ENCODE assay signal across 25 mouse cellular contexts in genomic region chr17:77711130-77711529, GRCm38 (mm10).
DNase-seq lines count a peak whose midpoint lies in the region; ATAC-seq and TF ChIP-seq lines count a peak whose summit lies in the region.
"Had no signal": no experiment of that assay in that cellular context is flagged by ENCODE, and none has a peak within 500 bp of the region (broad histone marks: within the 10 kb centered on the region; RNA-seq: fewer than 3 reads in every experiment).

No protein-coding gene starts in this region.

- WGBS in forebrain, embryonic 10.5 days: 56% methylated on average over 1 of the region's 1 CpGs
- 42% methylated on average over 1 of the region's 1 CpGs for WGBS in forebrain, embryonic 12.5 days
- WGBS in hindbrain, postnatal 0 days: 34% methylated on average over 1 of the region's 1 CpGs
- WGBS in hindbrain, embryonic 16.5 days: 19% methylated on average over 1 of the region's 1 CpGs
- 75% methylated on average over 1 of the region's 1 CpGs for WGBS in intestine, embryonic 15.5 days

- H3K9me3 ChIP-seq in forebrain, embryonic 10.5 days: no peaks in the 10 kb centered on the region
- H3K9me3 ChIP-seq in forebrain, embryonic 12.5 days: no peaks in the 10 kb centered on the region
- H3K9me3 ChIP-seq in hindbrain, postnatal 0 days (ENCODE audit: low read length): no peaks in the 10 kb centered on the region
- H3K9me3 ChIP-seq in hindbrain, embryonic 16.5 days (ENCODE audit: control insufficient read depth, low read length): no peaks in the 10 kb centered on the region
- H3K9me3 ChIP-seq in intestine, embryonic 15.5 days: no peaks in the 10 kb centered on the region
- H3K9me3 ChIP-seq: embryonic facial prominence, embryonic 12.5 days; embryonic facial prominence, embryonic 15.5 days; heart, embryonic 12.5 days; heart, embryonic 15.5 days; hindbrain, embryonic 15.5 days had no signal

- intact Hi-C loops in left cerebral cortex, adult 2 months (cut with DNase I): no loop called here
- intact Hi-C loops in left cerebral cortex, postnatal 14 days (cut with DNase I): no loop called here

- peak; percentile 21; the same call in 1 of the 2 replicates for TF ChIP-seq CTCF in hindbrain, postnatal 0 days (IDR thresholded peaks at IDR 0.05; ENCODE audit: low read depth)
- peak; percentile 5; the same call in 1 of the 2 replicates for TF ChIP-seq CTCF in left cerebral cortex, adult 2 months (IDR thresholded peaks at IDR 0.05)

- peaks cover 8% of the 10 kb centered on the region; the same call in 1 of the 2 replicates for H3K4me1 ChIP-seq in forebrain, embryonic 10.5 days
- H3K4me1 ChIP-seq in forebrain, embryonic 12.5 days: no peaks in the 10 kb centered on the region
- H3K4me1 ChIP-seq in hindbrain, postnatal 0 days (ENCODE audit: insufficient read depth, low read length): no peaks in the 10 kb centered on the region
- H3K4me1 ChIP-seq in hindbrain, embryonic 16.5 days (ENCODE audit: control insufficient read depth, insufficient read depth, low read depth, low read length): no peaks in the 10 kb centered on the region
- H3K4me1 ChIP-seq in intestine, embryonic 15.5 days (replicated peaks): no peaks in the 10 kb centered on the region
- H3K4me1 ChIP-seq: embryonic facial prominence, embryonic 12.5 days; embryonic facial prominence, embryonic 15.5 days; heart, embryonic 15.5 days; hindbrain, embryonic 15.5 days had no signal

- no peaks in the 10 kb centered on the region for H3K36me3 ChIP-seq in forebrain, embryonic 10.5 days (replicated peaks)
- no peaks in the 10 kb centered on the region for H3K36me3 ChIP-seq in forebrain, embryonic 12.5 days (replicated peaks)
- H3K36me3 ChIP-seq in hindbrain, postnatal 0 days (ENCODE audit: insufficient read depth, low read length): no peaks in the 10 kb centered on the region
- H3K36me3 ChIP-seq in hindbrain, embryonic 16.5 days (ENCODE audit: control insufficient read depth, insufficient read depth, low read length): no peaks in the 10 kb centered on the region
- H3K36me3 ChIP-seq in intestine, embryonic 15.5 days: no peaks in the 10 kb centered on the region
- H3K36me3 ChIP-seq: embryonic facial prominence, embryonic 12.5 days; embryonic facial prominence, embryonic 15.5 days; heart, embryonic 12.5 days; heart, embryonic 15.5 days; hindbrain, embryonic 15.5 days had no signal

- H3K9ac ChIP-seq in forebrain, embryonic 12.5 days: no peak overlapping the region
- no peak overlapping the region for H3K9ac ChIP-seq in hindbrain, postnatal 0 days (replicated peaks; ENCODE audit: low read length)
- H3K9ac ChIP-seq in hindbrain, embryonic 16.5 days (ENCODE audit: low read depth, low read length): no peak overlapping the region
- no peak overlapping the region for H3K9ac ChIP-seq in intestine, embryonic 15.5 days
- H3K9ac ChIP-seq: embryonic facial prominence, embryonic 12.5 days; embryonic facial prominence, embryonic 15.5 days; heart, embryonic 12.5 days; heart, embryonic 15.5 days; hindbrain, embryonic 15.5 days had no signal

- ATAC-seq in forebrain, embryonic 12.5 days (ENCODE audit: low FRiP score): no peak
- ATAC-seq in hindbrain, postnatal 0 days: no peak
- ATAC-seq in hindbrain, embryonic 16.5 days: no peak
- no peak for ATAC-seq in intestine, embryonic 15.5 days
- ATAC-seq: forebrain, embryonic 14.5 days; inflammation-experienced regulatory T-cells, adult 6 months; Patski had no signal

- no peak for DNase-seq in forebrain, embryonic 10.5 days (ENCODE audit: extremely low spot score, low spot score)
- DNase-seq in hindbrain, postnatal 0 days (ENCODE audit: low spot score): no peak
- no peak for DNase-seq in left cerebral cortex, adult 2 months (ENCODE audit: extremely low spot score in 1 of 2, low spot score in 2 of 2)
- no peak for DNase-seq in left cerebral cortex, postnatal 14 days (ENCODE audit: low spot score in 2 of 2)
- peak; percentile 46 for DNase-seq in Muller cell, postnatal 12 days (ENCODE audit: inconsistent ontology term)
- DNase-seq: adrenal gland, postnatal 10 days; cerebellum, adult 11 months; cerebellum, adult 2 months; cerebellum, adult 9-11 months; cerebellum, postnatal 25 days; gastrocnemius, postnatal 25 days; heart, adult 18-20 months; heart, postnatal 10 days; heart, postnatal 36 days had no signal

- H3K27me3 ChIP-seq in forebrain, embryonic 10.5 days (ENCODE audit: poor library complexity, severe bottlenecking): no peaks in the 10 kb centered on the region
- H3K27me3 ChIP-seq in forebrain, embryonic 12.5 days: no peaks in the 10 kb centered on the region
- no peaks in the 10 kb centered on the region for H3K27me3 ChIP-seq in hindbrain, postnatal 0 days (ENCODE audit: insufficient read depth, low read length)
- no peaks in the 10 kb centered on the region for H3K27me3 ChIP-seq in hindbrain, embryonic 16.5 days (replicated peaks; ENCODE audit: control insufficient read depth, insufficient read depth, low read length)
- H3K27me3 ChIP-seq in intestine, embryonic 15.5 days (replicated peaks): no peaks in the 10 kb centered on the region
- H3K27me3 ChIP-seq: embryonic facial prominence, embryonic 12.5 days; embryonic facial prominence, embryonic 15.5 days; heart, embryonic 12.5 days; heart, embryonic 15.5 days; hindbrain, embryonic 15.5 days had no signal

- H3K4me2 ChIP-seq in forebrain, embryonic 12.5 days: no peak overlapping the region
- no peak overlapping the region for H3K4me2 ChIP-seq in hindbrain, postnatal 0 days (ENCODE audit: low read depth, low read length)
- H3K4me2 ChIP-seq in hindbrain, embryonic 16.5 days (ENCODE audit: low read length): no peak overlapping the region
- no peak overlapping the region for H3K4me2 ChIP-seq in intestine, embryonic 15.5 days (replicated peaks)
- H3K4me2 ChIP-seq: embryonic facial prominence, embryonic 12.5 days; embryonic facial prominence, embryonic 15.5 days; heart, embryonic 12.5 days; heart, embryonic 15.5 days; hindbrain, embryonic 15.5 days had no signal

- 0 out of 2 replicates have a peak overlapping the region, but pooled peaks have one; percentile 15 for H3K27ac ChIP-seq in forebrain, embryonic 10.5 days
- H3K27ac ChIP-seq in forebrain, embryonic 12.5 days: no peak overlapping the region
- no peak overlapping the region for H3K27ac ChIP-seq in hindbrain, postnatal 0 days
- H3K27ac ChIP-seq in hindbrain, embryonic 16.5 days (ENCODE audit: low read depth, low read length): no peak overlapping the region
- H3K27ac ChIP-seq in left cerebral cortex, adult 2 months: no peak overlapping the region
- H3K27ac ChIP-seq in intestine, embryonic 15.5 days: no peak overlapping the region
- H3K27ac ChIP-seq: embryonic facial prominence, embryonic 12.5 days; embryonic facial prominence, embryonic 15.5 days; heart, embryonic 15.5 days; hindbrain, embryonic 15.5 days had no signal

- no peak overlapping the region for H3K4me3 ChIP-seq in forebrain, embryonic 10.5 days
- H3K4me3 ChIP-seq in forebrain, embryonic 12.5 days (replicated peaks): no peak overlapping the region
- H3K4me3 ChIP-seq in hindbrain, postnatal 0 days (ENCODE audit: low read length): no peak overlapping the region
- H3K4me3 ChIP-seq in hindbrain, embryonic 16.5 days (ENCODE audit: low read length): no peak overlapping the region
- H3K4me3 ChIP-seq in left cerebral cortex, adult 2 months: no peak overlapping the region
- no peak overlapping the region for H3K4me3 ChIP-seq in intestine, embryonic 15.5 days (replicated peaks)
- H3K4me3 ChIP-seq: embryonic facial prominence, embryonic 12.5 days; embryonic facial prominence, embryonic 15.5 days; heart, embryonic 12.5 days; heart, embryonic 15.5 days; hindbrain, embryonic 15.5 days had no signal
